Mouse (Mus musculus) gastrocnemius, adult 18-20 months (tissue): Measurements from ENCODE around the gene Spsb2. TPM values are rescaled to one million over a fixed set of nuclear protein-coding genes. Genes with fewer than 3 reads are reported as not detected.
A peak's percentile ranks its signal among the peaks of the same experiment; 100 is the strongest.

ENCODE experiments used
- DNase-seq: peaks from one replicate; pipeline ENCODE4 v3.0.0; 2021; ENCODE audit warnings: low spot score
- total RNA-seq, 2 experiments: library from RNA; stranded (reverse); gene quantifications; 2 replicates each; pipeline ENCODE4 v1.2.3; 2021

The Spsb2 gene
- total RNA-seq, 2 experiments from 2014 or later = 2.2 to 5.3 TPM

- peak; percentile 77 for DNase-seq
Observed at GRCm38 (mm10) chr6:124856916-124857839, 48.7 kb downstream of the Spsb2 start, which contains the start of gene P3h3. Gene P3h3 (minus strand): TSS chr6:124857752.

GRCm38 (mm10) chr6:124857840-124858530 lies 49.5 kb downstream of the Spsb2 start:
- DNase-seq = no peak

- DNase-seq = no peak
Observed at GRCm38 (mm10) chr6:124858561-124859318, 50.3 kb downstream of the Spsb2 start.

DNA sequence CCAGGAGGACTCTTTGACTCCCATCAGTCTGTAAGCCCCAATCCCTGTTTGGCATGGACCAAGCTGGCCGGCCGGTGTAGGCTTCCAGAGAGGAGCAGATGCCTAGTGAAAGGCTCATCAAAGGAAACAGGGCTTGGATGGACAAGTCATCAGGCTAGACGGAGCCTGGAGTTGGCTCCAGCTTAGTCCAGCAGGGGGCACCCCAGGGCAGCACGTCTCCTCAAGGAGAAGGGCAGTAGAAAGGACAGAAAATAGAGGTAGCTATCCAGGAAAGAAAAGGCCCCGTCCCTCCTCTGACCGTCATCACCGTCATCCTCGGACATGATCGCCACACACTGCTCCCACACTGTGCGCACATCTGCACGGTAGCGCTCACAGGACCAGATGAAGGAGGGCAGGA lies 51.3 kb downstream of the Spsb2 start:
- DNase-seq = peak; percentile 87

Other genes with a start within 250 kb of the Spsb2 start
- gene C1rb, start 238.4 kb upstream of the Spsb2 start, total RNA-seq = 1 to 10 TPM in 1 of 2 experiments, under 1 TPM in 1; 0.84 to 1.4 TPM
- gene C1s2, start 172.6 kb upstream of the Spsb2 start, total RNA-seq = under 1 TPM; 0.48 to 0.76 TPM
- 10 to 100 TPM; 14.4 to 17.8 TPM for gene Lpcat3, start 145.6 kb upstream of the Spsb2 start, total RNA-seq
- gene Emg1, start 96.5 kb upstream of the Spsb2 start, total RNA-seq = 10 to 100 TPM; 58.4 to 60.4 TPM
- 100 to 1,000 TPM; 134 to 155 TPM for gene Phb2, start 96.3 kb upstream of the Spsb2 start, total RNA-seq
- 1 to 10 TPM in 1 of 2 experiments, under 1 TPM in 1; 0.90 to 1.1 TPM for gene Ptpn6, start 69.9 kb upstream of the Spsb2 start, total RNA-seq
- gene Grcc10, start 67.3 kb upstream of the Spsb2 start, total RNA-seq = 100 to 1,000 TPM; 162 TPM
- gene Gm45234, start 52.6 kb upstream of the Spsb2 start, total RNA-seq = not detected
- gene Atn1, start 52.1 kb upstream of the Spsb2 start, total RNA-seq = 10 to 100 TPM; 44.0 to 56.4 TPM
- gene Eno2, start 39.0 kb upstream of the Spsb2 start, total RNA-seq = 1 to 10 TPM in 1 of 2 experiments, under 1 TPM in 1; 0.87 to 1.2 TPM
- under 1 TPM in 1 of 2 experiments, not detected in 1; 0.31 TPM for gene Lrrc23, start 28.9 kb upstream of the Spsb2 start, total RNA-seq
- gene Tpi1, start 5.6 kb downstream of the Spsb2 start, total RNA-seq = 1,000 to 10,000 TPM; 2,056 to 2,236 TPM
- 10 to 100 TPM; 39.9 to 50.1 TPM for gene Usp5, start 20.8 kb downstream of the Spsb2 start, total RNA-seq
- gene Cdca3, start 20.9 kb downstream of the Spsb2 start, total RNA-seq = under 1 TPM; 0.25 to 0.55 TPM
- gene Gnb3, start 31.6 kb downstream of the Spsb2 start, total RNA-seq = under 1 TPM; 0.57 to 0.71 TPM
- 1 to 10 TPM; 3.5 to 4.9 TPM for gene P3h3, start 49.1 kb downstream of the Spsb2 start, total RNA-seq
- gene Gpr162, start 55.3 kb downstream of the Spsb2 start, total RNA-seq = under 1 TPM; 0.09 to 0.21 TPM
- gene Cd4, start 79.6 kb downstream of the Spsb2 start, total RNA-seq = under 1 TPM; 0.38 to 0.41 TPM
- gene Lag3, start 103.0 kb downstream of the Spsb2 start, total RNA-seq = under 1 TPM in 1 of 2 experiments, not detected in 1; 0.12 TPM
- 100 to 1,000 TPM in 1 of 2 experiments, 10 to 100 TPM in 1; 64.3 to 105 TPM for gene Ptms, start 111.4 kb downstream of the Spsb2 start, total RNA-seq
- gene Mlf2, start 122.7 kb downstream of the Spsb2 start, total RNA-seq = 100 to 1,000 TPM; 196 to 205 TPM
- gene Cops7a, start 156.9 kb downstream of the Spsb2 start, total RNA-seq = 100 to 1,000 TPM; 109 to 121 TPM
- under 1 TPM; 0.75 to 0.93 TPM for gene Pianp, start 188.0 kb downstream of the Spsb2 start, total RNA-seq
- 10 to 100 TPM; 22.4 to 24.0 TPM for gene Zfp384, start 200.5 kb downstream of the Spsb2 start, total RNA-seq
- gene Ing4, start 231.1 kb downstream of the Spsb2 start, total RNA-seq = 10 to 100 TPM; 22.0 to 23.2 TPM
- 1 to 10 TPM; 2.0 to 2.4 TPM for gene Acrbp, start 241.0 kb downstream of the Spsb2 start, total RNA-seq